Mouse (Mus musculus) spleen, adult 2 months (tissue): ENCODE data around the gene Tspan15.

Source experiments
- CTCF ChIP-seq: fragments of 200-500 bp; IDR thresholded peaks from 2 replicates; pipeline ENCODE4 v1.5.1; 2011; ENCODE audit warnings: mild to moderate bottlenecking, inconsistent platforms; ENCODE audit not compliant: insufficient read depth, insufficient read length, insufficient replicate concordance; ENCODE audit errors: extremely low read depth
- POLR2A ChIP-seq: fragments of 200-500 bp; IDR thresholded peaks from 2 replicates; pipeline ENCODE4 v1.6.1; 2011; ENCODE audit warnings: low read depth, low read length, inconsistent platforms

DNA sequence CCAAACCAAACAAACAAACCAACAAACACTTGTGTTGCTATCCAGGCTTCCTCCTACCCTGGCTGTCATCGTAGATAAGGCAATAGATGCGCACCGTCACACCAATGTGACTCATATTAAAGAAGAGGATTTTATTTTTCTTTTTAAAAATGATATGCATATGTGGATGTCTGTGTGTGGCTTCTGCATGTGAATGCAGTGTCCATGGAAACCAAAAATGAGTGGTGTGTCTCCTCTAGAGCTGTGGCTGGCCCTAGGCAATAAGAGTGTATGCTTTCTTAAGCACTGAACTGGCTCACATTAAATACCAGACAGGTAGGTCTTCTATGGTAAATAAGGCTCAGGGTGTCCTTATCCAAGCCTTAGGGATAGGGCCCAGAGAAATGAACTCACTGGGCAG lies 7.6 kb upstream of the Tspan15 start:
- TF ChIP-seq CTCF: no peak
- TF ChIP-seq POLR2A: no peak
